Mouse (Mus musculus) kidney, adult 2 months (tissue): ENCODE data around the gene Methig1.
"Not testable (repeated sequence)": the region's sequence is repeated elsewhere in the genome, so short reads cannot be mapped to it uniquely, and the experiment has no call there.

Source experiments
- CTCF ChIP-seq: fragments of 200-500 bp; conservative IDR thresholded peaks from 2 replicates; pipeline ENCODE4 v1.5.1; 2011; ENCODE audit warnings: low read depth, mild to moderate bottlenecking, control low read depth, low read length, moderate library complexity, mixed read lengths; ENCODE audit not compliant: insufficient read depth, insufficient read length
- POLR2A ChIP-seq: fragments of 200-500 bp; IDR thresholded peaks from one replicate; pipeline ENCODE4 v1.6.1; 2011; ENCODE audit warnings: low read depth, low read length, control low read depth

GRCm38 (mm10) chr15:100377847-100378505 is 25.0 kb downstream of the Methig1 start:
- 0 out of 2 replicates have a peak, but pooled peaks have one; percentile 4 for TF ChIP-seq CTCF
- not testable (repeated sequence) for TF ChIP-seq POLR2A
